Mouse (Mus musculus) T-helper 1 cell (primary cell): ENCODE measurements around the gene Tbck.

Experiments used
- in situ Hi-C: fragments of 300-600 bp; cut with MboI, MseI; formaldehyde crosslinking; loops from one replicate; pipeline ENCODE4 v1.15.1; 2025; ENCODE audit warnings: high pct_unique_total_duplicates

Tbck gene

DNA sequence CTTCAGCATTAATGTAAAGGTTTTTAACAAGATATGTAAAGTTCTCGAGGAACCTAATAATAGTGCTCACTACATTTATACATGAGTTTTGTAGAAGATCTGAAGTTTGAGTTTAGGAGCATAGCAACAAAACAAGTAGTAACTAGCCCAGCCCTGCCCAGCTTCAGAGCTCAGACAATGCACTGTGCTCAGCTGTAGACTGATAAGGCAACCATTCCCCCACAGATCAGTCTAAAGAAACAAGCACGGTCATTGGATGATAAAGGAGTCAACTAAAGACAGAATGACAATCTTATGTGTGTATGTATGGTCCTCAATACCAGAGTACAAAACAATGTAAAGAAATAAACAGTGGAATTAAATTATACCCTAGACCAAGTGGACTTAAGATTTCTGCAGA lies 135.5 kb downstream of the Tbck start:
- in situ Hi-C loops, result no loop called here

DNA sequence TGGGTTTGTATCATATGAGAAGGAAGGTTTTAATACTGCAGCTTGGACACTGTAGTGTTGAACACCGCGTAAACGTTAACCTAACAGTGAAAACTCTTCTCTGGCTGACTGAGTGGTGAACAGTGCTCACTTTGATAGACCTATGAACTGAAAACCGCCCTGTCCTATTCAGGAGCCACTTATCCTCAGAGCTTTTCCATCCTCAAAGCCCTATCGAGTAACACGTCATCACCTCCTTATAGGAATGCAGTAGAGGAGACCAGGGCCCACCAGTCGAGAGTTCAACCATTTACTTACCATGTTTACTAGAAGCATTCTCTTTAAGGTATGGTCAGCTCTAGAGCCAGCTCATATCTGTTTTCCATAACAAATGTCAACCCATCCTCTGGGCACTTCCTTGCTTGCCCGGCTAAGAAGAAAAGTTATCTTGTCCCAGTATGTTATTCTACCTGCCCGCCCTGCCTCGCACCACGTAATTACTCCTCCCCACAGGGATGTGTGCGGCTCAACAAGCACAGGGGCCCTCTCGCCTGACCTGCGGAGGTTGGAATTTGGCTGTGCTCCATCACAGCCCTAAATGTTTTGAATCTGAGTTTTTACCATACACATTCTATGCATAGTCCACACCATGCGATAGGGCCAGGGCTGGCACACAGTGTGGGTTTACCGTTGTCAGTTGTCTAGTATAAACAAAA lies 147.4 kb downstream of the Tbck start:
- in situ Hi-C loops, result no loop called here

DNA sequence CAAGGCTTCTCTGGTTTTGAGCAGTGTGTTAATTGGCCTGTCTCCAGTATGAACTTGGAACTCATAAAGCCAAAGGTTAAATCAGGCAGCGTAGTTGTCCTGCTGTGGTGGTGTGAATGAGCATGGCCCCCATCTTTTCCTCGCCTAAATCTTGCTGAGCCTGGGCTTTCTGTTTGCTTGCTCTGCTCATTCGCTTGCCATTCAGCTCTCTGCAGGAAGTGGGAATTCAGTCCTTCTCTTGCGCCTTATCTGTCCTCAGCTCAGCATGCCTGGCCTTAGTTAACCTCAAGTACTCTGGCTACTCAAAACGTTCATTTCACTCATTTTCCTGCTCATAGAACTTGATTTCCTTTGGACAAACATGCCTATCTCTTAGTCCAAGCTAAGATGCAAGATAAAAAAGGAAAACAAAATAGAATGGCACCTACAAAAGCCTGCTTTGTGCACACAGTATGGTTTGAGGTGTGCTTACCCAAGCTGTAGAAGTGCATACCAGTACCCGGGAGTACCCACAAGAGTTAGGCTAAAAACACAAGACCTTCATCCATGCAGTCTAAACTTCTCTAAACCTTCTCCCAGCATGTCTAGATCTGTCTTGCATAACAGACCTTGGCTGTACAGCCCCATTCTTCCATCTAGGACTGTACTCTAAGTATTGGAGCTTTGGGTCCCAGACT lies 151.3 kb downstream of the Tbck start:
- in situ Hi-C loops, result no loop called here

DNA sequence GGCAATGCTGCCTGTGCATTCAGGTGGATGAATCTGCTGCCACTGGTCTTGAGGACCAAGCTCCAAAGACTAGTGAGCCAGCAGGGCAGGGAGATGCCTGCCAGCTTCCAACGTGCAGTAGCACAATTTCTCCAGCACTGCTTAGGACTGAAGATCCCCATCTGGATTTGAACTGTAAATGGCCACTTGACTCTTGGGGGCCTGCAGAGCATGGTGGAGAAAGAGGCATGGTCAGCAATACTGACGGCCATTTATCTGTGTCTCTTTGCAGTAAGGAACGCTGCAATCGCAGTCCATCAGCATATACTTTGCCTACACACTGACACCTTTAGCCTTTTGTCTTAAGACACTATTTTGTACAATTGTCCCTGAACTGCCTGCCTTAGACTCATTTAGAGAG lies 153.2 kb downstream of the Tbck start:
- in situ Hi-C loops, result no loop called here

DNA sequence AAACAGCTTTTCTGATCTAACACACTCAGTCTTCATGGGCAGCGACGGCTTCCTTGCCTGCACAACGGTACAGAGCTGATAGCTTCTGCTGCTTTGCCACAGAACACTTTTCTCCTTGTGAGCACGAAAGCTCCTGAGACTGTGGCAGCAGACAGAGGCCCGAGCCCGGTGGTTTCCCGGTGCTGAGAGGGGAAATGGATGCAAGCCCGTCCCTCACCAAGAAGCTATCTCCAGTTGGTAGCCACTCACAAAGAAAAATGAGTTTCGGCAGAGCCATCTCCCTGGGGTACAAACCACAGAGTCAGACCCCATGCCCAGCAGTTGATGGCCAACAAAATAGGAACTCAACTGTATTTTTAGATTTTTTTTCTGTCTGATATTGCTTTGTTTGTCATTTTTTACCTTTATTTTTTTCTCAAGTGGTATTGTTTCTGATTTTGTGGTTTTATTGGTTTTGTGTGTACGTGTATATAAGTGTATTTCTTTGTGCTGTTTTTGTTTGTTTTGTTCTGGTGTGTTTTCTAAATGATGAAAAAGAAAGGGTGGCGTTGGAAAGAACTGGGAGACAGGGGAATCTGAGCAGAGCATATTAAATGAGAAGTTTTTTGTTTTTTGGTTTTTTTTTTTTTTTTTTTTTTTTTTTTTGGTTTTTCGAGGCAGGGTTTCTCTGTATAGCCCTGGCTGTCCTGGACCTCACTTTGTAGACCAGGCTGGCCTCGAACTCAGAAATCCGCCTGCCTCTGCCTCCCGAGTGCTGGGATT lies 154.9 kb downstream of the Tbck start:
- in situ Hi-C loops, result no loop called here

DNA sequence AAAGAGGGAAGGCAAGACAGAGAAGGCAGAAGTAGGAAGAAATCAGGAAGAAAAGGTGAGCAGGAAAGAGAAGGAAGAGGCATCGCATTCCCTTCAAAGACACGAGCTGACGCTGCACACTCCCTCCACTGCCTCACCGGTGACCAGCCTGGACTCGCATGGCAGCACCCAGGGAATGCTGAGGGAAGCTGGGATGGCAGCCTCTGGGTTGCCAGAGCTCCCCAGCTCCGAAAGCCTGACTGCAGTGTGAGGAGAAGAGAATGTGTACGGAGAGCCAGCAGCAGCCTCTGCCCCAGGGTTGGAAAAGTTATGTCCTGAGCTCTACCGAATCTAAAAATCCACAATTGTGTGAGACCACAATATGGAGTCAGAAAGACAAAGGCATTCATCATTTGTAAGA lies 155.6 kb downstream of the Tbck start:
- in situ Hi-C loops, result no loop called here

DNA sequence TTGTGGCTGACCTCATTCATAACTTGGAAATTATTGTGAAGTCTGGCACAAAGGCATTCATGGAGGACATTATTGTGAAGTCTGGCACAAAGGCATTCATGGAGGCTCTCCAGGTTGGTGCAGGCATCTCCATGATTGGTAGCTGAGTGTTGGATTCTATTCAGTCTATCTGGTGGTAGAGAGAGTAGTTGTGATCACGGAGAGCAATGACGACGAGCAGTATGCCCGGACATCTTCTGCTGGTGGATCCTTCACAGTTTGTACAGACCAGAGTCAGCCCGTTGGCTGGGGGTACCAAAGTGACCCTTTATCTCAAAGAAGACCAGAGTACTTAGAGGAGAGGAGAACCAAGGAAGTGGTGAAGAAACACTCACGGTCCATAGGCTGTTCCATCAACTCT lies 158.7 kb downstream of the Tbck start:
- in situ Hi-C loops, result no loop called here

DNA sequence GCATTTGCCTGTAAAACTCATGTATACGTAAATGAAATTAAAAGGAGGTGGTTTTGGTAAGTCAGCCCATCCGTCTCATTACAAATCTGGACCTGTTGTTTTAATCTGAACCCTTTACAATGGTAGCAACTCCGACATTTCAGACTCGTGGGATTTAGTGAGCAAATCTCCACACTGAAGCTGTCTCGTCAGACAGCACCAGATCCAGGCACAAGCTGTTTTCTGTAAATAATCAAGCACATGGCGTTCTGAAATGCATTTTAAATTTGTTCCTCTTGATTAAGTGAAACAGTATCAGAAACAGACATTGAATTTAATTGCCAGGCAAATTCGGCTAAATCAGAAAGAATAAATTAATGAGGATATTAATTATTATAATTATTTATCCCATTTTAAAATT lies 165.7 kb downstream of the Tbck start:
- in situ Hi-C loops, result no loop called here

DNA sequence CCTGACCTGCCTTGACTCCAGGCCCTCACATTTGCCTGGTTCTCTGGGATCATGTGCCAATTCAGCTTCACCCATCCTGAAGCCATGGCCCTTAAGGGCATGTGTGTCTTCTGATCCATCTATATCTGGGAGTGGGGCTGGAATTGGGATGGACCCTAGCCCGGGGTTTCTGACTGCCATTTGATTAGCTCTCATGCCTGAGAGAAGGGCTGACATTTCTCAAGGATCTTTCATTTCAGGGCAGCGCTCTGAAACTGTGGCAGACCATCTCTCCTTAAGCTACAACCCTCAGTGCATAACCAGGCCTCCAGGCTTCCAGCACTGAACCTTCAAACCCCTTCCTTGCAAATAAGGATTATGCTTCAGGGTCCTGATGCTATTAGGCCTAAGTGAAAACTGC lies 166.5 kb downstream of the Tbck start:
- in situ Hi-C loops, result no loop called here

DNA sequence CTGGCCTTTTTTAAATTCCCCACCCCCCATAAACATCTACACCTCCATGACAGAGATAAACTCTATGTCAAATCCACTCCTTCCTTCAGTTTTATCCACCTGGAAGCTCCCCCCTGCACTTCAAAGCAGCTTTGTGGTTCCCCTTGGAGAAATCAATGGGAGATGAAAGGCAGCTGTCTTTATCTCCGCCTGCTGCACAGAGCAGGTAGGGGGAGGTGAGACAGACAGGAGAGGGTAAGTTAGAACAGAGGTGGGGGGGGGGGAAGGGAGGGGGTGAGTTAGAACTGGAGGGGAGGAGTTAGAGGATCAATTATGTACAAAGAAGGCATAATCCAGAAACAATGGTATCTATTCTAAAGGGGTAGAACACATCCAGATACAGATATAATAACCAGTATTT lies 167.5 kb downstream of the Tbck start:
- in situ Hi-C loops, result no loop called here

DNA sequence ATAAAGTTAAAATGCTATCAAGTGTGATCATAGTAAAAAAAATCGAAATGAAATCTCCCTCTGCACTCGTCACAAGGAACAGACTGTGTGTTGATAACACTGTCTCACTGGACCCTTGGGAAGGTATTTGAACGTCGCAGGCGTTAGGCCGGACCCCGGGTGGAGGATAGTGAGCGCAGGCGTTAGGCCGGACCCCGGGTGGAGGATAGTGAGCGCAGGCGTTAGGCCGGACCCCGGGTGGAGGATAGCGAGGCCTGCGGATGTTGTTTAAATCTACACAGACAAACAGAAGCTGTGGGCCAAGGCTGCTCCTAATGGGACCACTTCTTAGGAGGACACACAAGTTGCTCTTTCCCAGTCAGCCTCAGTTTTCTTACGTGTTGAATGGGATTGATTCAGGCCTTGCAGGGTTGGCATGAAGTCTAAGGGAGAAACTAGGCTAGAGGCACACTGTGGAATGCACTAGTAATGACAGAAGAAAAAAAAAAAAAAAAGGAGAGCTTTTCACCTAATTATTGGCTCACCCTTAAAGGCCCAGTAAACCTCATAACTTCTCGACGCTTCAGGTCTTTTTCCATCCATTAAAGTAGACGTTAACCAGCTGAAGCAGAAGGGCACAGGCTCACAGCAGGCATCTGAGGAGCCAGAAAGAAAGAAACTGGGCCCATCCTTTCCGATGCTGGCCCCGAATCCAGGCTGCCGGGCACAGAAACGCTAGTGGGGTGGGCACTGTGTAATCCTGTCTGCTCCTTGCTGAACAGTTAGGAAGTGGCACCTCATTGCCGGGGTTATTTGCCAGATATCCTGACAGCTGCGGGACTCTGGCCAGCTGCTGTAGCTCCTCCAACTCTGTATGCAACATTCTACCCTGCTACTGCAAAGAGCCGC lies 168.1 kb downstream of the Tbck start:
- in situ Hi-C loops, result no loop called here

DNA sequence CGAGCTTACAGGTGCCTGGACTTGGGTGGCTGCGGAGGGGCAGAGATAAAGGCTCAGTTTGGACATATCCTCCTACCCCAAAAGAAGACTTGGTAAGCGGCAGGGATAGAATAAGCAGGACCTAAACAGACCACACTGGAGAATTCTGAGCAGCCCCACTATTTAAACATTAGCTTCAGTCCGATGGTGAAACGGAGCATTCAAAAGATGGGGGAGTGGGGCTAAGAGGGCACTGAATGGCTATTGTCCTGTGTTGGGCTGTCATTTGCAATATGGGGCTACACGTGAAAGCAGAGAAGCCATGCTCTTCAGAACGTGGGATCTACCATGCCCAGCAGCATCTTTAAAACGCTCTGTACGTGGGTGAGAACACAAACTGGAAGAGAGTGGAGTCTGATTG lies 170.3 kb downstream of the Tbck start:
- in situ Hi-C loops, result no loop called here

DNA sequence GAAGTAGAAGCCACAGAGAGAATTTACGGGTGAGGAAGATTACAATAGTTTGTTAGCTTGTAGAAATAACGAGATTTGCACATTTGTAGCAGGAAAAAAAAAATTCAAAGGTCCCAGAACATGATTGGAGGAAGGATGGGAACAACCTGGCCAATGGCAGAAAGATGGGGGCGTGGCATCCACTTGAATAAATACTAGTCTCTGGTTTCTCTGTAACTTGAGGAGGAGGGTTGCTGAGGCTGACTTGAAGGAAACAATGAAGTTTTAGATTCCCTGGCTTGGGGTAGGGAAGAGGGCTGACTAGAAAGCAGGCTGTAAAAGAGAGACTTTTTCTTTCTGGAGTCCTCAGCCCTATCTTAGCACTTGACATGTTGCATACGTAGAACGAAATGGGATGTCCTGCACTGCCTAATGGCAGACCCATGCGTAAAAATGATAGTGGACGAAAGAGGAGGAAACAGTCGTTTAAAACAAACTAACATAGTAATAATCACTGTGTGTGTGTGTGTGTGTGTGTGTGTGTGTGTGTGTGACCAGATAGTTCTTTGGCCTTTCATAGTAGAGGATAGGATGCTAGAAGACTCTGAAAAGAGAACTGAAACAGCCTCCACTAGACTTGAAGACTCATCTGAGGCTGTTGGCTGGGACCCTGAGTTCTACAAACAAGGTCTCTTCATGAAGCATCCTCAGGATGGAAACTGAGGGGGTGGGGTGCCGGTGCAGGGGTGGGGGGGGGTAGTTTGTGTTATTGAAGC lies 171.7 kb downstream of the Tbck start:
- in situ Hi-C loops, result no loop called here

DNA sequence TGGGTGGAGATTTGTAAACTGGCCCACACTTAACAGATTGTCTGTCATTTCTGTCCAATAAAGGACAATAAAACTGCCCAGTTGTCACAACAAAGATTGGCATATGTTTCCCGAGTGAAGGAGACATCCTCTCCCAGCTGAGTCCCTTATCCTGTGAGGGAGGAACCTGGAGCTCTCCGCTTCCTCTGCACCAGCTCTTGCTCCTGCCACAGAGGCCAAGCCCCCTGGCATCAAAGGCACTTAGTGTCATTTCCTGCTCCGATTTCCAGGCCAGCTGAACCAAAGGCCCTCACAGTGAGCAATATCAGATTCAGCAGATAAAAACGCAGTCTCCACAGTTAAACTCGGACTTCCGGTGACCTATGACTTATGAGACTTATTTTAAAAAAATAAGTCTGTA lies 172.7 kb downstream of the Tbck start:
- in situ Hi-C loops, result no loop called here

DNA sequence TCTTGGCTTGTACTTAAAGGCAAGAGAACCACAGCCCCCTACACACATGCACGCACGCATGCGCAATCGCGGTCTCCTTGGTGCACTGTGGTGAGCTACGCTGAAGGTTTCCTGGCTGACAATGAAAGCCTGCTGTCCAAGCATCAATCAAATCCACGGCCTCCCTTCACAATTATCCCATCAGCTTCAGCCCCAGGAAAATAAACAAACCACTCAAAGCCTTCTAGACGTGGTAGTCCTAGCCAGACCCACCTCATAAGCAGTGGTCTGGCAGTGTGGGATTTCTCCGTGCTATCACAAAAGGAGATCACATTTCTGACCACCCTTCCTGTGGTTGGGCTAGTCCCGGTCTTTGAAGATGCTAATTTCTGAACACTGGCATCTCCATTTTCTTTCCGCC lies 174.9 kb downstream of the Tbck start:
- in situ Hi-C loops, result no loop called here

DNA sequence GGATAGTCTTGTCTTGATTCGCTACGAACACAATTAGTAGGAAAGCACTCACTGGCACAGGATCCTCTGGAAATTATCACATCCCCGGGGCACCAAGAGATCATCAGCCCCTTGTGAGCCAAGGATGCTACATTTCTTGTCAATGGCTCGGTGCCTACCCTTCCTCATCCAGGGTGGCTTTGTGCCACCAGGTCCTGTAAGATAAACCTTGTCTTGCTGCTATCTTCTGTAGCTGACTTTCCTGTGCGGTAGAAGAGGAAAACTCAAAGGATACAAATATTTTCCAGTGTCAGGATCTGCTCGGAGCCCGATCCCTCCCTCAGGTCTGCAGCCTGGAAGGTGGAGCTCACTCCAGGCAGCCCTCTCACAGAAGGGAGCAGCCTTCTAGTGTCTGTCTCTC lies 175.6 kb downstream of the Tbck start:
- in situ Hi-C loops, result no loop called here

DNA sequence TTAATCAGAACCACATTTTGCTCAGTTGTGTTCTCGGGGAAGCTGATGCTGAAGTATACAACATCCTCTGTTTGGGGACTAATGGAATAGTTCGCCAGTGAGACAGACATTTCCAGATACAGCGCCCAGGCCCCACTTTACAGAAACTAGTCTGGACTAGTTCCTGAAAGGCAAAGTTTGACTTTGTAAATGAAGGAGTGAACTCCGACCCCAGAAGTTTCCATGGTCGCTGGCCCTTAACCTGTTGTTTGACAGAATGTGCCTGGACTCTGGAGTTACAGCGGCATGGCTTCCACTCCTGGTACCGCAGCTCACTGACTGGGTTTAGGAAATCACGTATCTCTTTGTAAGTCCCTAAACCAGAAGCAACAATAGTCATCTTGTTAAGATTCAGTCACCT lies 176.9 kb downstream of the Tbck start:
- in situ Hi-C loops, result no loop called here

DNA sequence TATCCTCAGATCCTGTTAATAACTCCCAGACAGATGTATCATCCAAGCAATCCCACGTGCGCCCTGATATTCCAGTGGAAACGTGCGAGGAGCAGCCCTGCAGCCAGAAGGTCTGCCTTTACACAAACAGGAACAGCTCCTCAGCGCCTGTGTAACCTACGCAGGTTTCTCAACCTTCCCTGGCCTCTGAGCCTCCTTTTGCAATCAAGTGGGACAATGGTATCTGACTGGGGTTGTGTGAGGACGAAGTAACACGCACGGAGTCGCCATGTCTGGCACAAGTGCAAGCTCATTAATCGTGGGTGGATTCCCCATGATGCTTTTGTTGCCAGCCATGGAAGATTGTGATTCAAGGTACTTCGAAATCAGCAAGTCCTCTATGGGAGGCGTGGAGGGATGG lies 179.9 kb downstream of the Tbck start:
- in situ Hi-C loops, result no loop called here

DNA sequence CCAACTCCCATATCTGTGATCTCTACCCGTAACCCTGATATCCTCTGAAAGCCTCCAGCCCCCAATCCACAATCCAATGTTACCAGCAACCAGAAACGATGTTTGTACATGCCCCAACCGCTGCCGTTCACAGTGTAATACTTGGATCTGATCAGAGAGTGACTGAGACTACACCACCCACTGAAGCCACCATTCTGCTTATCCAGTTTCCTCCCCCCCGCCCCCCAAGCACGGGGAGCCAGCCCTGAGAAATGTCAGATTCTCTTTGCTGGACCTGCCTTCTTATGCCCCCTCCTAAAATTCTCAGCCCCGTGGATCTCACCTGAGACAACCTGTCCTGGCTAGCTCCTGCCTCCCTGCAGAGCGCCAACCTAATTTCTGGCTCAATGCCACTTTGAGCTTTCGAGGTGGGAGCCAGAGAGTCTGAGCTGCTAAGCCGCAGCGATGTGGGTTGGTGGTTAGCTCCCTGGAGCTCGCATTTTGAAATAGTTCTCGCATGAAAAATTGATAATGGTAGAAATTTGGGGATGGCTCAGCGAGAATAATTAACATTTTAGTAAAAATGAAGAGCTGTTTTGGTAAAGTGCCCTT lies 180.5 kb downstream of the Tbck start:
- in situ Hi-C loops, result no loop called here

DNA sequence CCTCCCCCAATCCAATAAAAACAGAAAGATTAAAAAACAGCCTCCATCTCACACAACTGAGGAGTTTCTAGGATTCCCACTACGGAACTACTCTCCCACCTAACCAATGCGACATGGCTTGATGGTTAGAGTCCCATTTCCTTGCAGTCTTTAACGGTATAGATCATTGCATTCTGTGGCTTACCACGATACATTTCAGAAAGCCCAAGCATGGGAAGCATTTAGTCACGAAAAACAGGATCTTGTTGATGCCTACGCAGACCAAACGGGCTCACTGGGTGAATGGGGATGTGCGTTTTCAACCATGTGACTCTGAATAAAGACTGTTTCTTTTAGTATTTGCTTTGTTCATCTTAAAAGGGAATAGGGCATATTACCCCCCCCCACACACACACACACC lies 181.0 kb downstream of the Tbck start:
- in situ Hi-C loops, result no loop called here

DNA sequence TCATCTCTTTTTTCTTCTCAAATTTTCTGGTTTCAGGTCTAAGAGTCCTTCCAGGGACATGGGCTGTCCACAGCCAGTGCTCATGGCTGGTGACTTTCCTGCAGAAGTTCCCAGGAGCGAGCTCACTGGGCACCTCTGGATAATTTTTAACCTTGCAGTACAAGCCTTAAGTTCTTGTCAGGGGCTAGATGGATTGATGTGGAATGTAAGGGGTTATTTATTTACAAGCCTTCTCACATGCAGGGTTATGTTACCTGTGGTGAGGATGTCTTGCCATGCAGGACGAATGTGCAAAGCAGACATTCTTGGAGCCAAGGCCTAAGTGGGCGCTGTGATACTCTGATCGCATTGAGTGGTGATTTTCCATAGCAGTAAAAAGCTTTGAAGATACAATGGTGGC lies 181.7 kb downstream of the Tbck start:
- in situ Hi-C loops, result no loop called here
